Mouse (Mus musculus) cortical plate, adult 2 months (tissue): ENCODE measurements at regions not wholly inside any gene's neighbourhood (a gene's known extent, or its start where the extent isn't known, plus 50 kb on each side); places are given as distances from the start of the nearest gene placed in this dataset.

Experiments
- CTCF ChIP-seq: fragments of 200-500 bp; IDR thresholded peaks from 2 replicates; pipeline ENCODE4 v1.5.1; 2011; ENCODE audit warnings: mild to moderate bottlenecking, control low read depth, low read length; ENCODE audit not compliant: insufficient read depth; ENCODE audit errors: extremely low read depth
- POLR2A ChIP-seq: fragments of 200-500 bp; IDR thresholded peaks from 2 replicates; pipeline ENCODE4 v1.6.1; 2011; ENCODE audit warnings: mild to moderate bottlenecking, low read length, control low read depth; ENCODE audit not compliant: insufficient read depth; ENCODE audit errors: extremely low read depth

DNA sequence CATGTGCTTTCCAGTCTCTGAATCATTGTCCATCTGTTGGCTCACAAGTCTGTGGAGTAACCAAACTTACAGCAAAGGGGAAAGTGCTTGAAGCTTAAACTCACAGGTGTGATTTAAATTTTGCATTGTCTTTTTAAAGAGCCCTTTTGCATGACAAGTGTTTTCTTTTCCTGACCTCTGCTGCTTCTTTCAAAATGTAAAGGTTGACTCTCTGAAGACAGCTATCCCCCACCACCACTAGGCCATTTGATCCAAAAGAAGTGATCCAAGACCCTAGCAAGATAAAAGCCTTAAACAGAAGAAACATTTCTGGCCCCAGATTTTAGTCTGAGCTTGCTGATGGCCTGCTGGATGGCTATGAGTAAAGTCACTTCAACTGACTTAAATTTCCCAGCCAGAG, 118.6 kb downstream of the Gm12728 start:
- TF ChIP-seq POLR2A (no peak), CTCF (no peak)
